Mouse (Mus musculus) limb, embryonic 11.5 days (tissue): ENCODE measurements around the gene Pifo. TPM values are rescaled to one million over a fixed set of nuclear protein-coding genes. Genes with fewer than 3 reads are reported as not detected.

Experiments
- polyA plus RNA-seq: library from polyadenylated mRNA; unstranded; fragments of >200 nt; fragmentation: Nextera tagmentation; extraction: Ambion mirVana; gene quantifications from 2 replicates; pipeline ENCODE4 v1.2.1, GENCODE M21; 2014

The Pifo gene
- polyA plus RNA-seq, 1 experiment from 2014 or later: not detected

Other genes starting within 250 kb of the Pifo start
- gene Rap1a, start 213.3 kb downstream of the Pifo start, polyA plus RNA-seq: 72.7 and 78.5 TPM in 2 replicates
- gene Adora3, start 143.8 kb downstream of the Pifo start, polyA plus RNA-seq: 0.16 TPM in 1 of 2 replicates, not detected in the other
- 0.25 TPM in 1 of 2 replicates, not detected in the other for gene Tmigd3, start 143.7 kb downstream of the Pifo start, polyA plus RNA-seq
- 0.60 and 0.68 TPM in 2 replicates for gene I830077J02Rik, start 82.0 kb downstream of the Pifo start, polyA plus RNA-seq
- 133 and 137 TPM in 2 replicates for gene Wdr77, start 55.3 kb downstream of the Pifo start, polyA plus RNA-seq
- gene Atp5f1, start 54.5 kb downstream of the Pifo start, polyA plus RNA-seq: 489 and 505 TPM in 2 replicates
- 2.5 and 2.8 TPM in 2 replicates for gene Ovgp1, start 40.9 kb downstream of the Pifo start, polyA plus RNA-seq
- not detected in 2 replicates for gene Chil5, start 18.2 kb upstream of the Pifo start, polyA plus RNA-seq
- not detected in 2 replicates for gene Chia1, start 98.6 kb upstream of the Pifo start, polyA plus RNA-seq
- not detected in 2 replicates for gene Chil3, start 152.9 kb upstream of the Pifo start, polyA plus RNA-seq
- gene Chil4, start 204.9 kb upstream of the Pifo start, polyA plus RNA-seq: not detected in 2 replicates